Mouse (Mus musculus) embryonic facial prominence, embryonic 11.5 days (tissue): ENCODE data around the gene Fam49a. TPM values are rescaled to one million over a fixed set of nuclear protein-coding genes. Genes with fewer than 3 reads are reported as not detected.
"Not testable (repeated sequence)": the region's sequence is repeated elsewhere in the genome, so short reads cannot be mapped to it uniquely, and the experiment has no call there.

ENCODE experiments used
- ATAC-seq: fragments of 200-750 bp; cut with Nextera tagmentation; replicated peaks from 2 replicates; pipeline ENCODE4 v1.8.0; 2017; ENCODE audit warnings: low read depth; ENCODE audit not compliant: insufficient number of reproducible peaks, low FRiP score, low TSS enrichment
- DNase-seq: peaks from one replicate; pipeline ENCODE4 v3.0.0-alpha.2; 2015; ENCODE audit warnings: low spot score
- H3K27ac ChIP-seq: fragments of 300-500 bp; sonication (generic); replicated peaks from 2 replicates; pipeline ENCODE4 v1.5.1; 2014; ENCODE audit warnings: mild to moderate bottlenecking, low read depth, low read length, control low read depth
- H3K27me3 ChIP-seq: fragments of 300-500 bp; sonication (generic); 2 replicates; pipeline ENCODE4 v1.6.1; 2014; ENCODE audit warnings: mild to moderate bottlenecking, low read length, moderate library complexity, mixed read lengths; ENCODE audit not compliant: control insufficient read depth, insufficient read depth
- H3K36me3 ChIP-seq: fragments of 300-500 bp; sonication (generic); replicated peaks from 2 replicates; pipeline ENCODE4 v1.6.1; 2014; ENCODE audit warnings: low read depth, mild to moderate bottlenecking, low read length, moderate library complexity, mixed read lengths; ENCODE audit not compliant: control insufficient read depth, insufficient read depth
- H3K4me1 ChIP-seq: fragments of 300-500 bp; sonication (generic); 2 replicates; pipeline ENCODE4 v1.6.1; 2014; ENCODE audit warnings: low read length, mixed read lengths; ENCODE audit not compliant: control insufficient read depth, insufficient read depth
- H3K4me2 ChIP-seq: fragments of 300-500 bp; sonication (generic); 2 replicates; pipeline ENCODE4 v1.6.1; 2014; ENCODE audit warnings: low read depth, mild to moderate bottlenecking, control low read depth, low read length, moderate library complexity
- H3K4me3 ChIP-seq: fragments of 300-500 bp; sonication (generic); 2 replicates; pipeline ENCODE4 v1.5.1; 2014; ENCODE audit warnings: low read depth, low read length, control low read depth
- H3K9ac ChIP-seq: fragments of 300-500 bp; sonication (generic); replicated peaks from 2 replicates; pipeline ENCODE4 v1.6.1; 2014; ENCODE audit warnings: mild to moderate bottlenecking, control low read depth, low read length
- H3K9me3 ChIP-seq: fragments of 300-500 bp; sonication (generic); replicated peaks from 2 replicates; pipeline ENCODE4 v1.6.1; 2016; ENCODE audit warnings: mild to moderate bottlenecking, low read length, inconsistent platforms, mixed read lengths; ENCODE audit not compliant: control insufficient read depth
- whole genome bisulfite sequencing: fragments of 180-500 bp; shearing (Covaris S2); extraction: QIAGEN DNeasy Blood & Tissue Kit; methylation state at CpG from one replicate; pipeline ENCODE4 v1.1.7; 2014; 5-methylcytosine and 5-hydroxymethylcytosine counted together
- polyA plus RNA-seq: library from polyadenylated mRNA; unstranded; fragments of >200 nt; fragmentation: Nextera tagmentation; extraction: Ambion mirVana; gene quantifications from 2 replicates; pipeline ENCODE4 v1.2.1, GENCODE M21; 2014

The Fam49a gene
- polyA plus RNA-seq, 1 experiment from 2014 or later: 11.2 TPM

DNA sequence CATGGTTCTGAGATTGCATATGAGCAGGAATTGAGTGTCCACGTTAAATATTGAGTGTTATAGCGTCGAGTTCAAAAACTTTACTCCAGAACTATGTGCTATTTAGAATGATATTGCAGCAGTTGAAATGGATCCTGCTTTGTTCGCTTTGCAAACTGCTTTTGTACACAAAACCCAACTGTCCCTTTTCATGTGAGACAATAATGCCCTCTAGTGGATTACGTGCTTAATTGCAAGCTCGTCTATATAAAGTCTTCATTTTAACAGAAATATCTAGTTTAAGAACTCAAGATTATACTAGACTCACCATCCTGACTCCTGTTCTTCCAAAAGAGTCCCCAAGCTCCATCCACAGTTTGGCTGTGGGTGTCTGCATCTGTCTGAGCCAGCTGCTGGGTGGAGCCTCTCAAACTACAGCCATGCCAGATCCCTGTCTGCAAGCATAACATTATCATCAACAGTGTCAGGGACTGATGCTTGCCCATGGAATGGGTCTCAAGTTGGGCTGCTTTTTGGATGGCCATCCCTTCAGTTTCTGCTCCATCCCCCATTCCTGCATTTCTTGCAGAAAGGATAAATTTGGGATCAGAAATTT is 56.3 kb downstream of the Fam49a start:
- Histone ChIP-seq H3K4me1 (no peaks in the 10 kb centered on the region), H3K9me3 (no peaks in the 10 kb centered on the region), H3K9ac (no peak overlapping the region), H3K4me2 (no peak overlapping the region), H3K27me3 (no peaks in the 10 kb centered on the region), H3K27ac (no peak overlapping the region), H3K4me3 (no peak overlapping the region), H3K36me3 (no peaks in the 10 kb centered on the region)
- 3% methylated on average over 6 of the region's 6 CpGs for WGBS
- ATAC-seq (no peak), DNase-seq (peak; percentile 82)

DNA sequence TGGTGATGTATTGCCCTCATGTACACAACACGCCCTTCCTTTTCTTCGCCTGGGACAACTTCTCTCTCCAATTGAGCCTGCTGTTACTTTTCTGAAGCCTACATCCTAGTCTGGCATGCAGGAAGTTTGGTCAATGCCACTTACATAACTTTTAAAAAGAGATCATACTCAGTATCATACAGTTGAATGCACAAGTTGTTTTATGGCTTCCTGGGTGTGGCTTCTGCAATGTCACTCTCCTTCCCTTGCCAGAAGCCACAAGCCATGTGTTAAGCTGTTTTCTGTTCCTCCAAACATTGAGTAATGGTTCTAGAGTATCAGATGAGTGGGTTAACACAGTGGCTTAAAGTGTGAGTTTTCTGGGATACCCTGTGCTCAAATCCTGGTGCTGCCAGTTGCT is 58.8 kb downstream of the Fam49a start:
- DNase-seq (no peak), ATAC-seq (no peak)
- no peak overlapping the region for H3K27ac ChIP-seq
- H3K36me3 ChIP-seq: no peaks in the 10 kb centered on the region
- H3K9me3 ChIP-seq: no peaks in the 10 kb centered on the region
- no peak overlapping the region for H3K4me3 ChIP-seq
- H3K4me1 ChIP-seq: no peaks in the 10 kb centered on the region
- WGBS: 90% methylated on average over 2 of the region's 2 CpGs
- H3K4me2 ChIP-seq: no peak overlapping the region
- no peak overlapping the region for H3K9ac ChIP-seq
- no peaks in the 10 kb centered on the region for H3K27me3 ChIP-seq

DNA sequence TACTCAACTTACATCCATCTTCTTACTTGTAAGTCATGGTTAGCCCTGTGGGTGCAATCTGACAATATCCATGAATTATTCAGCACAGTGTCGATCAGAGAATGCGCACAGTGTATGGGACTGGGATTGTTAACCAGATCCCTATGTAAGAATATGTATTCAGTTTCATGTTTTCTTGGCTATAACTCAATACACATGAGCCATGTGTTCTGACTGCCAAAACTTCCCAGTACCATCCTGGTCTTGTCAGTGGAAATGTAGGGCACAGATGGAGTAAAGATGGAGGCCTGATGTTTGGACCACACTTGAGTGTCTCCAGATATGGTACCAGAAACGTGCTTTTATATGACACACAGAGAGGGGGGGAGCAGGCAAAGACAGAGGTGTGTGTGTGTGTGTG is 59.2 kb downstream of the Fam49a start:
- Histone ChIP-seq H3K9ac (no peak overlapping the region), H3K27ac (no peak overlapping the region), H3K4me2 (no peak overlapping the region), H3K9me3 (no peaks in the 10 kb centered on the region), H3K36me3 (no peaks in the 10 kb centered on the region), H3K4me1 (no peaks in the 10 kb centered on the region), H3K4me3 (no peak overlapping the region), H3K27me3 (no peaks in the 10 kb centered on the region)
- WGBS: 70% methylated on average over 3 of the region's 3 CpGs
- DNase-seq (no peak), ATAC-seq (no peak; the same call in 1 of the 2 replicates)

DNA sequence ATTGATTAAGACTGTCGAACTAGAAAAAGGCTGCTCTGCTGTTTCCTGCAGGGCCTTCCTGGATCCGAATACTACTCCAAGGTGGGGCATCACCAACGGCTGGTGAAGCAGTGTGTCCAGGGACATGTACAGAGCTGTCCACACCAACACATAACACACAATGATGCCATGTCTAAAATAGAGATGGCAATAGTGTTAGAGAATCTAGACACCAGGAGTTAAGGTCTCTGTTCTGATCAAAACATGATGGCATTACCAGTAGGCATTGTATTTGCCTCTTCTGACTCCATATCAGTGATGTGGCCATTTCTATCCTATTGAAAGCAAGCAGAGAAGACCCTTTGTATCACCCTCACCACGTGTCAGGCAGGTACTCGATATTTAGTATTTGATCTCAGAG is 61.1 kb downstream of the Fam49a start:
- Histone ChIP-seq H3K4me2 (no peak overlapping the region), H3K9ac (no peak overlapping the region), H3K4me1 (no peaks in the 10 kb centered on the region), H3K27ac (no peak overlapping the region), H3K27me3 (no peaks in the 10 kb centered on the region), H3K36me3 (no peaks in the 10 kb centered on the region), H3K9me3 (no peaks in the 10 kb centered on the region), H3K4me3 (no peak overlapping the region)
- WGBS: 77% methylated on average over 5 of the region's 5 CpGs
- ATAC-seq (no peak), DNase-seq (no peak)

DNA sequence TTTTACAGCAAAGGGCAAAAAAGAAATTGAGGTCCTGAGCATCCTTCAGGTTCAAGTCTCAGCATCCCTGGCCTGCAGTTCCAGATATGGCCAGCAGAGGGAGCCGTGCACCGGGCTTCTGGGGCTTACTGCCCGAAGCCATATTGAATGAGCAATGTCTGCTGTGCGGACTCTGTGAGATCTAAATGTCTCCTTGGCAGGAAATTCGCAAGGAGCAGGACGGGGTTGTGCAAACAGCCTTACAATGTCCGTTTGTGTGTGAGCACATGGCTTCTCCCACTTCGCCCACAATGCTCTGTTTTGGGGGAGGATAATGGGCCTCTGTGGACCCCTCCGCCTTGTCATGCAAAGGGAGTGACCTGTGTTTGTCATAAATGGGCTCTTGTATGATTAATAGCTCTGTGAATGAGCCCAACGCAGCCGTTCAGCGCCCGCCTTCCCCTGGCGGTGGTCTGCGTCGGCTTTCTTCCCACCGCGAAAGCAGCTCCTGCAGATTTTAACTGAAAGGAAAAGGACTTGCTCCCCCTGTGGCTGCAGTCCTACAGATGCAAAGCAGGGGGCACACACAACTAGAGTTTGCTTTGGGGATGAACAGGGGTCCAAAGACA is 61.8 kb downstream of the Fam49a start:
- Histone ChIP-seq H3K4me1 (no peaks in the 10 kb centered on the region), H3K9me3 (no peaks in the 10 kb centered on the region), H3K4me3 (no peak overlapping the region; the same call in 1 of the 2 replicates), H3K36me3 (no peaks in the 10 kb centered on the region), H3K27ac (peak overlapping the region; percentile 48), H3K4me2 (peak overlapping the region; percentile 43), H3K9ac (peak overlapping the region; percentile 7; the same call in 1 of the 2 replicates), H3K27me3 (no peaks in the 10 kb centered on the region)
- ATAC-seq (peak; percentile 84), DNase-seq (peak; percentile 94)
- 9% methylated on average over 18 of the region's 18 CpGs for WGBS

DNA sequence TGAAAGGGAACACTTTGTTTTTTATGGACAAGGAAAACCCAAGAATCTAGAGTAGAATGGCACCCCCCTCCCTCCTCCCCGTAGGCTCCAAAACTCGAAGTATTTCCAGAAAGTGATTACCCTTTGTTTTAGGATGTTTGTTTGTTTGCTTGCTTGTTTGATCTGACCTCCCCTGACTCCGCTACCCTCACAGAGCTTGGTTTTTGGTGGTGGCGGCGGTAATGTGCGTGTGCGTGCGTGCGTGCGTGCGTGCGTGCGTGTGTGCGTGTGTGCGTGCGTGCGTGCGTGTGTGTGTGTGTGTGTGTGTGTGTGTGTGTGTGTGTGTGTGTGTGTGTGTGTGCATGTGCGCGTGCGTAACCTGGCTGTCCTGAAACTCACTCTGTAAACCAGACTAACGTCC is 62.3 kb downstream of the Fam49a start:
- H3K4me3 ChIP-seq, DNase-seq, ATAC-seq, H3K9me3 ChIP-seq, H3K4me2 ChIP-seq, H3K9ac ChIP-seq, H3K4me1 ChIP-seq, H3K27me3 ChIP-seq, H3K36me3 ChIP-seq: not testable (repeated sequence)
- WGBS: 87% methylated on average over 22 of the region's 22 CpGs
- peak overlapping the region; percentile 48 for H3K27ac ChIP-seq

DNA sequence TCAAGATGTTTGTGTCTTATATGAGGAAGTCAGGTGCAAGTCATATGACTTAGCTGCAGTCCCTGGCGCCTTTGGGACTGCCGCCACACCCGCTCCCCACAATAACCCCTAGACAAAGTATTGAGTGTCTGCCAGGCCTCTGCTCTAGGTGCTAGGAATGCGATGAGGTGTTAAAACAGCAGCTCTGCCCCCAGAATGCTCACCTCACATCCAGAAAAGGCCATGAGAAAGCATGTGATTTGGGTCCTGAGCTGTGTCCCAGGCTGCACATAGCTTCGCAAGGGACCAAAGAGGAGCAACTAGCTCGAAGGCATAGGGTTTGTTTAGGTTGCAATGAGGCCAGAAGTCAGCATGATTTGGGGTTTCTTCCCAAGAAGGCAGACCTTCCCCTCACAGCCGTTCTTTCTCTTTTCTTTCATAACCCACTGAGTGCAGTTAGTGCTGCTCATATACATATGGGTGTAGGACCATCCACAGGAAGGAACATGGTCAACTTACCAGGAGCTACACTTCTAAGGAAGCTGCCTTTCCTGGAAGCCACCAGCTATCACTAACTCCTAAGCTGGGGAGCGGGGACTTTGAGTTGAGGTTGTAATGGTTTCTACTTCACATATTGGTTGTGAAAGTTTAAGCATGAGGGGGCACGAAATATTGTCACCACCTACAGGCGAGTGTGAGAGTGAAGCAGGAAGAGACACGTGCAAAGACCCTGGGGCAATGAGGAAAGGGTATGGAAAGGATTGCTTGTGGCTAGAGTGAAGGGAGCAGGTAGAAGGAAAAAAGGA is 71.8 kb downstream of the Fam49a start:
- DNase-seq (no peak), ATAC-seq (no peak)
- Histone ChIP-seq H3K27me3 (no peaks in the 10 kb centered on the region), H3K4me3 (no peak overlapping the region), H3K4me1 (no peaks in the 10 kb centered on the region), H3K27ac (no peak overlapping the region), H3K9me3 (no peaks in the 10 kb centered on the region), H3K9ac (no peak overlapping the region), H3K4me2 (no peak overlapping the region), H3K36me3 (no peaks in the 10 kb centered on the region)
- WGBS: 92% methylated on average over 11 of the region's 11 CpGs

DNA sequence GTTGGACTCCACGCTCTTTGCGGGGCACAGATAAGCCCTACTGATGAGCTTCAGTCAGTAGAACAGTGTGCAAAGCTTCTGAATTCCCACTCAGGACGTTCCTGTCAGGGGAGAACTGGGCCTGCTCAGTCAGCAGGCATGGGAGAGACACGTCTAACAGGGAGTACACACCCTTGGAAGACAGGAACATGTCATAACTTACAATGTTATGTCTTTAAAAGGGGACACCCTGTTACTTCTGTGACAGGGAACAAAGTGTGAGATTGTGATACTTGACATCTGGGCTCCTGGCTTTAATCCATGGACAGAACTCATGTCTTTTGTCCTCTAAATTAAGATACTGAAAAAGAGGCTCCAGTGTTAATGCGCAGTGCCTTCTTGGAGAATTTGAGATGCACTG is 72.5 kb downstream of the Fam49a start:
- Histone ChIP-seq H3K4me3 (no peak overlapping the region), H3K36me3 (no peaks in the 10 kb centered on the region), H3K9ac (no peak overlapping the region), H3K4me1 (no peaks in the 10 kb centered on the region), H3K27me3 (no peaks in the 10 kb centered on the region), H3K27ac (no peak overlapping the region), H3K4me2 (no peak overlapping the region), H3K9me3 (no peaks in the 10 kb centered on the region)
- no peak for ATAC-seq
- no peak for DNase-seq
- WGBS: 87% methylated on average over 5 of the region's 5 CpGs
